Mouse (Mus musculus): ENCODE measurements around the gene Det1.
A peak's percentile ranks its signal among the peaks of the same experiment; 100 is the strongest.

The Det1 gene

DNA sequence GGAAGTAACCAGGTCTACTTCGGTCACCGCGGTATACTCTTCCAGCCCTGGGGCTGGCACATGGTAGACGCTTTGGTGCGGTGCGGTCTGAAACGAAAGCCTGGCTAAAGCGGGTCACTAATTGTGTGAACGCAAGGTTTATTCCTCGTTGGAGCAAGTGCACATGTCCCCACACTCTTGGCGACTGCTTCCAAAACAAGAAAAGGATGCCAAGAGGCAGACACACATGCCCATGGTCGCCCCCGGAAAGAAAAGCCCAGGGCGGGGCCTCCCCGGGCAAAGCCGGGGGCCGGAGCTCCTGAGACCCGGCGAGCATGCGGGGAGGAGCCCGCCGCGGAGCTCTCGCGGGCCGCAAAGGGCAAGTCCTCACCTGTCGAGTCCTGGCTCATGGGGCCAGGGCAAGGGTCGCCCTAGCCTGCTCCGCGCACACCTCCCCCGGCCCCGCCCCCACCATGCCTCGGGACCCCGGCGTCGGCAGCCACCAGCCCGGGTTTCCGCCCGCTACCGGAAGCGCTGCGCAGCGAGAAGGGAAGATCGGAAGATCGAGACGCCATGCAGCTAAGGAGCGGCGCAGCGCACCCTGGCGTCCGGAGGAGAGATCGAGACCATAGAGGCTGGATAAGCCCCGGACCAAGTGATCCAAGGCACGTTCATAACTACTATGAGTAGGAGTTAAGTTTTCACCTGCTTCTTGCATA lies at the start of gene Det1:
TSS of gene Det1 (minus strand) at position 527 of the 698 bp plus-strand sequence.
- peak; percentile 18 for DNase-seq (ENCODE audit: extremely low read depth, low read depth, low spot score)

DNA sequence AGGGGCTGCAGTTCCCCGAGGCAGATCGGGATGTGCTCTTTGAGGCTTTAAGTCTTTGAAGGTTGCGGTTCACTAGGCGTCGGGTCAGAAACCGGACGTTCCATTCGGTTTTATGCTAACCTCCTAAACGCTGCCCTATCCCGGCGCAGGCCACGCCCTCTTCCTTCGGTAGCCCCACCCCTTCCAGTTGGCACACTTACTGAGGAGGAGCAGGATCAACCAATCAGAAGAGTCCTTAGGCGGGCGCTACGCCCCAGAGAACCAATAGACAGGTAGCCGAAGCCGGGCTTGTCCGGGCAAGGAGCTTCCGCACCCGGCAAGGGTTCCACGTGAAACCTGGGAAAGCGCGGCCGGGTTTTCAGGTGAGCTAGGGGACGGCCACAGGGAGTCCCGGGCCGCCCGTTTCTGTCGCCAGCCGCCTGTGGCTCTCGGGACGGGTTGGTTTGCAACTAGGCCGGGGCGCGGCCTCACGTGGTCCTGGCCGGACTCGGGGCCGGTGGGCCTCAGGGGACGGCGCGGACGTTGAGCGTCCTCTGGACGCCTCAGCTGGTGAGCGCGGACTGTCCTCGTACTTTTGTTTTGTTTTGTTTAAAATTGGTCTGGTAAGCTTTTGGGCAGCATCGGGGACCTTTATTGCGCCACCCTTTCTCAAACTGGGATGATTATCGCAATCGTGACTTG lies 48.7 kb upstream of the Det1 start, which contains the start of gene Aen:
TSS of gene Aen (plus strand) at position 202 of the 681 bp plus-strand sequence.
- DNase-seq (ENCODE audit: extremely low read depth, low read depth, low spot score), result peak; percentile 78

DNA sequence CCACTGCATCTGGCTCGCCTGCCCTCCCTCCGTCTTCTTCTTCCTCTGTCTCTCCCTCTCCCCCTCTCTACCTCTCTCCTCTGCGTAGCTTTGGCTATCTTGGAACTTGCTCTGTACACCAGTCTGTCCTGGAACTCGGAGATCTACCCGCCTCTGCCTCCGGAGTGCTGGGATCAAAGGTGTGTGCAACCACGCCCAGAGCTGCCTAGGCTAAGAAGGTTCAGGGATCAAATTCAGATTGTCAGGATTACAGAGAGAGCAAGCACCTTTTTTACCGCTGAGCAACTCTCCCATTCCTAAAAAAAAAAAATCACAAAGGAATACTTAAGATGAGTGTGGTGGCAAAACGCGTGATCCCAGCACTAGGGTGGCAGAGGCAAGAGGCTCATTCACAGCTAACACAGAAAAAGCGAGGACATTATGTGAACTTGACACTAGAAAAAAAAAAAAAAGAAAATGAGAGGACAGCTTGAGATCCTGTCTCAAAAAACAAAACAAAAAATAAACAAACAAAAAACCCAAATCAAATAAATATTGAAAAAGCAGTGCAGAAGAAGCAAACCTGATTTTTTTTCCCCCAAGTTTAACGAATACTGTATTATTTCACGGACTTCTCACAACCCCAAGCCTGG lies 48.1 kb upstream of the Det1 start:
- no peak for DNase-seq (ENCODE audit: extremely low read depth, low read depth, low spot score)

DNA sequence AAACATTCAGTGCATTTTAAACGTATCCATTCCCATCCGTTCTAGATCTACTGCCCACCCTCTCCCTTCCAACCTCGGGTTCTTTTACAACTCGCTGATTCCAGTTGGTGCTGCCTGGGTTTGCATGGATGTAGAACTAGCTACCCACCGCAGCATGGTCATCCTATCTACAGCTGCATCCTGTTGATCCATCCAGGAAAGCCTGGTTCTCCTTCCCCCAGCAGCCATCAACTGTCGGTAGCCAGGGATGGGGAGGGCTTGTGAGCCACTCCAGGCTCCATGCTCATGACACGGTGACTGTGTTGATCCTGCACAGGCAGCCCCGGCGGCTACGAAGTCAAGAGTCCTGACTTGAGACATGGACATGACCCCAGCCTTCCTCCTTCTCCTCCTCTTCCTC lies 46.9 kb upstream of the Det1 start:
- no peak for DNase-seq (ENCODE audit: extremely low read depth, low read depth, low spot score)

DNA sequence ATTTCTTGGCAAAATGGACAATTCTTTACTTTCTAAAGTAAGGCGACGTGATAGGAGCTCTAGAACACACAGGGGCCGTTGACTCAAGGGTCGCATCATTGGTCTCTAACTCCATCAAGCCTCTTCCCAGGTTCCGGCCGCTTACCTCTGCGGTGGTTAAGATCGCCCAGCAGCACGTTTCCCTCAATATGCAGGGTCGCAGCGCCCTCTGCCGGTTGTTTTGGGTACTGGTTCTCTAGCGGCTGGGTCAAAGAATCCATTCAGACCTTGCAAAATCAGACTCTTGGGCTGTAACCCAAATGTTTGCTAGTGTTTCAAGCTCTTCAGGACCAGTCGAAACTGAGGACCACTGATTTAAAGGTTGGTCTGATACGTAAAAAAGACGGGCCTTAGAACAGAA lies 43.6 kb upstream of the Det1 start:
- DNase-seq (ENCODE audit: extremely low read depth, low read depth, low spot score), result no peak

DNA sequence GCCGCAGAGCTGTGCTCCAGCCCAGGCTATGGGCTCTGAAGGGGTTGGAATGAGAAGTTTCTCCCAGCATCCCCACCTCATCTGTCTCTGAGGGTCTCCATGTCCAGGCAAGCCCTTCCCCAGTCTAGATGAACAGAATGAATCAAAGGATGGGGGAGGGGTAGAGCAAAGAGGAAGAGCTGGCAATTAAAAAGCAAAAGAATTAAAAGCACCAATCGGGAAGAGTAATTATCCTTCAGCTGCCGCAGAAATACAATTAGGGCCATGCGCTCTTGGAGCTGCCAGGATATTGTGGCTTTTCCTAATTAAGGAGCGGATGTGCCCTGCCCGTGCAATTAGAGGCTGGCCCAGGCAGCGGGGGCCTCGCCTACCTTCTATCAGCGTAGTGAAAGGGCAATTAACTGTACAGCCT lies 40.4 kb upstream of the Det1 start:
- no peak for DNase-seq (ENCODE audit: extremely low read depth, low read depth, low spot score)

DNA sequence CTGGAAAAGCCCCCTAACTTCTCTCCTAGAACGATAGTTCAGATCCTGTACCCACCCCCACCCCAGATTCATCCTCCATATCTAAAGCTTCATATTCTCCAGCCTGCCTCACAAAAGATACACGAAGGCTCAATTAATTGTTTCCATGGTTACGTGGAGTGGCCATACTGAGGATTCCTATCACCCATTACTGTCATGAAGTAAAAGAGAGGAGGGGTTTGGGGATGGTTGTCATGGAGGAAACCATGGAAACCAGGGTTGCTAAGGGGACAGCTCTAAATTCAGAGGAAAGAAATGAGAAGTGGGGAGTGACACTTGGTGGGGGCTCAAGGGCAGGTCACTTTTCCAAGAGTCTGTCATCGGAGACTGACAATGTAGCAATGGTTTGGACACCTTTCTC lies 39.4 kb upstream of the Det1 start:
- no peak for DNase-seq (ENCODE audit: extremely low read depth, low read depth, low spot score)

DNA sequence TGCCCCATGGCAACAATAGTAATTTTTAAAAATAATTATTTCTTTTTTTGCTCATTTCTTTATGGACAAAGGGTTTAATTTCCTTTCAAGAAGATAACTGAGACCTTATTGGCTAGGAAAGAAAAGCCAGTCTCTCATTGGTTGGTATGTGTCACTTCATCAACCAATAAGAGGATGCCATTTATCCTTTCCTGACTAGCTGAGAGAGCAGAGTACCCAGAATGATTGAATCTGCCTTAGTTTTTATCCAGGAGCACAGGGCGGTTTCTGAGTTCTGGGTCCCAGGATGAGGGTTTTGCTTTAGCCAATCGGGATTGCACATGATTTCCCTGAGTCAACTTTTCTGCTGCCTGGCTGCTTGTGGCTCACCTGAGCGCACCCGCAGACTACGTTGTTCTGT lies 38.3 kb upstream of the Det1 start:
- DNase-seq (ENCODE audit: extremely low read depth, low read depth, low spot score), result no peak

DNA sequence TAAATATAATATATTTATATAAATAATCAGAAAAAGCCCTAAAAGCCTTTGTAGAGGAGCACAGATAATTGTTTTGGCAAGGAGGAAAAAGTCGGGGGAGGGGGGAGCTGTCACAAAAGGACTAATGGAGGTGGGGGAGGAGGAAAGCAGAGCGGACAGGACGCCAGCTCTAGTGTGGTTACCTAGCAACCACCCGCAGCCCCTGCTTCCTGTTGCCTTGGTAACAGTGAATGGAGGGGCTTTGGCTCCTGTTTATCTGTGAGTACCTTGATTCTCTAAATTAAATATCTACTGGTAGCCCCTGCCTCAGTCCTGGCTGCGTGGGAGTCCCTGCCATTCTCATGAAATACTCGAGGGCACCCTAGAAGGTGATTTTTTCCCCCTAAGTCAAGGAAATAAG lies 37.1 kb upstream of the Det1 start:
- DNase-seq (ENCODE audit: extremely low read depth, low read depth, low spot score), result no peak

DNA sequence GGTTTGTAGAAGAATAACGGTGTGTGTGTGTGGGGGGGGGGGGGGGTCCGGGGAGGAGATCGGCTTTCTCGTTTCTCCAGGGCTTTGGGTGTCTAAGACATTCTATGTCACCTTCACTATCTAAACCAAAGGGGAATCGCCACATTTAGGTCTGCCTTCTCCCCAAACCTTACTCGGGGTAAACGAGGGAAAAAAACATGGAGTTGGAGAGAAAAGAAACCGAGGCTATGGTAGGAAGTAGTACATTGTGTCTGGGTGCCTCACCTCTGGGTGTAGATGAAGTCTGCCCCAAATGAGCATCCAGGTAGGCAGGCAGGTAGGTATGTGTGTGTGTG lies 36.6 kb upstream of the Det1 start:
- no peak for DNase-seq (ENCODE audit: extremely low read depth, low read depth, low spot score)

DNA sequence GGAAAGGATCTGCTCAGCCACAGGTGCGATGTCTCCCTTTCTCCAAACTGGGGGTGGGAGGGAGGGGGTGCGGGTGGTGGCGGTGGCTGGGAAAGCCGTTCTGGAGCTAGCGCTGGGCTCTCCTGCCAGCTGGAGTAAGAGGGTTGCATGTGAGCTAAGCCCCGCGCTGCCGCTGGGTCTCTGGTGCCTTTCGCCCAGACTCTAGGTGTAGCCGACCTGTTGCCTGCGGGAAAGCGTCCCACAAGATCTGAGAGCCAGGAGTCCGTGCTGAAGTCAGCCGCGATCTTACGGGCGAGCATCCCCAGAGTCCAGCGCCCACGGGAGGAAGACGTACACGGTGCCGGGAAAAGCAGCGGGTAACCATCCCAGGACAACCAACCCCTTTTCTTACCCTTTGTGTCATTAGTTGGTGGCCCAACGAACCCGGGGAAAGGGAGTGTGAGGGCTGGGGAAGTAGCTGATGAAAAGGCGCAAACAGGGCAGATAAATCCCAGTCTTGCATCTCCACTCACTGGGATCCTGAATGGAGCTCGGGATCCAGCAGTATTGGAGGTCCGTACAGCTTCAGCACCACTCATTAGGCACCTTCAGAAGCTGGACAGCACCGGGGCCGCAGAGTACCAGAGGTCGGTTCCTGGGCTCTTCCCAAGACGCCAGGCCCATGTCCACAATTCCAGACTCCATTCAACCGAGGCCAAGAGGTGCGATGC lies 36.1 kb upstream of the Det1 start:
- no peak for DNase-seq (ENCODE audit: extremely low read depth, low read depth, low spot score)

DNA sequence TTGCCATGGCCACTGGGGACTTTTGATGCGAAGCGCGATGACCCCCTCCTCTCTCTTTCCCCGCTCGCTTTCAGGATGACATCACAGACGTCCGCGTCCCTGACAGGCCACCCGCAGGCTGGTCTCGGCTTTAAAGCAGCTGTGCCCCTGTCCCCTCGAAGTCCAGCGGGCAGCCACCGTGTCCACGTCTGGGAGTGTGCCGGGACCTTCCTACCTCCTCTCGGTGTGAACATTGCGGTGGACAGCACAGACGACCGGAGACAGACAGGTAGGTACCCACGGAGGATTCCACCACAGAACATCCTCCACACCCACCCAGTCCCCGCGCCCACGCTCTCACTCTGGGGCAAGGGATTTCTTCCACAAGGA lies 35.4 kb upstream of the Det1 start:
- no peak for DNase-seq (ENCODE audit: extremely low read depth, low read depth, low spot score)

DNA sequence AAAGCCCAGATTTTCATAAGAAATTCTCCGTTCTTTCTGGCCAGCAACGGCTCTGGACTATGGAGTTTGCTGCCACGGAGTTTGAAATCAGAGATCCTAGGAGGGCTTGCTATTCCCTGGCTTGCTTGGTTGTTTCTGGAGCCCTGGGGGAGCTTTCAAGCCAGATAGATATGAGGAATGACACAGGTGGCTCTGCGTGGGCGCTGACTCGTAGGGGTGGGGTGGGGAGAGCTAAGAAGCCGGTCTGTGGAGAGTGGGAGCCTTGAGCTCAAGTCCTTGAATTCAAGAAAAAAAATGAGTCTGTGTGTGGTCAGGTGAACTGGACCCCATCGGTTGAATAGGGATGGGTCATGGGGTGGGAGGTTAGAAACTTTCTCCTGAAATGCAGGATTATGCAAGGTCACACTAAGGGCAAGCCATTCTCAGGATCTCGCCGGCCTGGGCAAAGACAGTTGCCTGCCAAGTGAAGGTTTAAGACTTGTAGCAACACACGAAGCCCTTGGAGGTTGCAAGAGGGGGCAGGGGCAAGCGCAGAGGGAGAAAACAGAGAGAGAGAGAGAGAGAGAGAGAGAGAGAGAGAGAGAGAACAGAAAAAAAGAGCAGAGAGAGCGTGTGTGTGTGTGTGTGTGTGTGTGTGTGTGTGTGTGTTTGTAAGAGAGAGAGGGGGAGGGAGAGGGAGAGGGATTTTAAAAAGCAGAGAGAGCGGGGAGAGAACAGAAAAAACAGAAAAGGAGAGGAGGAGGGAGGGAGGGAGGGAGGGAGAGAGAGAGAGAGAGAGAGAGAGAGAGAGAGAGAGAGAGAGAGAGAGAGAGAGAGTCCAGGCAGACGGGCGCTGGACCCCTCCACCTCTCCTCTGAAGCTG lies 34.8 kb upstream of the Det1 start:
- no peak for DNase-seq (ENCODE audit: extremely low read depth, low read depth, low spot score)

DNA sequence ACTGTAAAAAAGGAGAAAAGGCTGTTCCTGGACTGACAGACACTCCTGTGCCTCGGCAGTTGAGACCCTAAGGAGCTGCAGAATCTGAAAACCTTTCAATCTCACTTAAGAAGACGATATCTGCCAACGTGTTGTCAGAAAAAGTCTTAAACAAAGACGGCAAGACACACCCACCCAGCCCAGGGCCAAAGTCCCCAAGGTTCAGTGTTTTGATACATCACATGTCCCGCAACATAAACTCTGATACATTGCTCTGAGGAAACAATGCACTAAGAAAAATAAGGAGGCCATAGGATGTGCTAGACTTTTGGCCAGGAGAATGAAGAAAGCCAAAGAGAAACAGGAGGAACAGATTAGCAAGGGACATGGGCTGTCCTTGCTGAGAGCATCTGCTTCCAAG lies 25.8 kb upstream of the Det1 start:
- no peak for DNase-seq (ENCODE audit: extremely low read depth, low read depth, low spot score)

DNA sequence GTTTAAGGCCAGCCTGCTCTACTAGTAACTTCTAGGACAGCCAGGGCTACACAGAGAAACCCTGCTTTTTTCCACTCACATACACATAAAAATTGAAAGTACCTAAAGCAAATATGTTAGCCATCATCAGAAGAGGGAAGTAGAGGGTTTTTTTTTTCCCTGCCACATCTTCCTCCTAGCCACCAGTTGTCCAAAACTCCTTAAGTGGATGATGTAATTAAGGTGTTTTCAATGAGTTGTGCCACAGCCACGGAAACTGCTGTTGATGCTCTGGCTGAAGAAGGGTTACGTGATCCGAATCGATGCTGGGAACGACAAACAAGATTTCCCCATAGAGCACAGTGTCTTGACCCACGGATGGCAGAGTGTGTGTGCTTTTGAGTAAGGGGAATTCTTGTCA lies 25.3 kb upstream of the Det1 start:
- DNase-seq (ENCODE audit: extremely low read depth, low read depth, low spot score), result no peak

DNA sequence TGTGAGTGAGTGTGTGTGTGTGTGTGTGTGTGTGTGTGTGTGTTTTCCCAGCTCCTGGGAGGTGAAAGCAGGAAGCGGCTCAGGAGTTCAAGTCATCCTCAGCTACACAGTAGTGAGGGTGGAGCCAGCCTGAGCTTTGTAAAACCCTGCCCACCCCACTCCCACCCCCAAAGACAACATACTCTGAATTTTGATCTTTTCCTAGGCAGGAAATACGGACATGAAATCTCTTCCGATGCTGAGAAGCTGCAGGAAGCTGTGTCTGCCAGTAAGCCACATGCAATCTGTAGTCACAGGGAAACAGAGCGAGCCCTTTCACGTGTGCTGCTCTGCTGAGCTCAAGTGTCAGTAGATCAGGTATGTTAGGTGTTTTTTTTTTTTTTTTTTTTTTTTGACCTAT lies 21.7 kb upstream of the Det1 start:
- no peak for DNase-seq (ENCODE audit: extremely low read depth, low read depth, low spot score)

DNA sequence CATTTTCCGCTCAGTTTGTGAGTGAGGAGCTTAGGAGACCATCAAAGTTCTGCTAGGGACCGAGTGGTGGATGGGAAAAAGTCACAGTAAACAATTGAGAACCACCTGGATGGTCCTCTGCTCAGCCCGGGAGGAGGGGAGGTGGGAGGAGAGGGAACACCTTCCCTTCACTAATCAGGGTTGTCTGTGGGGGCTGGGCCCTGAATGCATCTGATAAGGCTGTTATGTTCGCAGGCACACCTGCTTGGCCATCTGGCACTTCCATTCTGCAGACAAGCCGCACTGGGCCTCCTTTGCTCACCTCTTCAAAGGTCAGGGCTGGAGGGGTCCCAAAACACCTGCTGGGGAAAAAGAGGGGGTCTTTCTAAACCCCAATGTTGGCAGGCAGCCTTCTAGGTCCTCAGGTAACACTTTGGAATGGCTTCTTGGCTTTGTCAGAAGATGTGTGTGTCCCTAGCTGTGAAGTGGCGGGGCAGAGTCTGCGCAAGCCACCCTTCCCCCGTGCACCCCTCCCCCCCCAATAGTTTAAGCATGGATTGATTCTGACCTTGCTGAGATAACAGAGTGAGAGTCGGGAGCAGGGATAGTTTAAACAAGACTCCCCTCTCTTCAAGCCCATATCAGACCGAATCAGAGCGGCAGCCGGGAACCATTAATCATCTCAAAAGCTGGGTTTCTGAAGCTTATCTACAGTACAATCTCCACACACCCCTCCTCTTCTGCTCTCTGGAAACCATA lies 18.3 kb upstream of the Det1 start:
- DNase-seq (ENCODE audit: extremely low read depth, low read depth, low spot score), result no peak

DNA sequence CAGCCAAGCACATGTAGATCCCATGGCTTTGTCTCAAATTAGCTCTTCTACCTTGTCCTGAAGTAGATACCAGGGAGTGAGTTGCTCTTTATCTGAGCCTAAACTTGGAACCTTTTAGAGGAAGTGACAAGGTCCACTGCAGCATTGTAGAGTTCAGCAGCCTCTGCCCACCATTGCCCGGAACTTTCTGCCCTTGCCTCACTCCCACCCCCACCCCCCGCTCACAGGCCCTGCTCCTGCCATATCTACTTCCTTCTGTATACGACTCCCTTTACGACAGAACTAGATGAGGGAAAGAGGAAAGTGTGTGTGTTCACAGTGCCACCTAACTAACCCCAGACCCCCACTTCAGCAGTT lies 17.4 kb upstream of the Det1 start:
- DNase-seq (ENCODE audit: extremely low read depth, low read depth, low spot score), result no peak

DNA sequence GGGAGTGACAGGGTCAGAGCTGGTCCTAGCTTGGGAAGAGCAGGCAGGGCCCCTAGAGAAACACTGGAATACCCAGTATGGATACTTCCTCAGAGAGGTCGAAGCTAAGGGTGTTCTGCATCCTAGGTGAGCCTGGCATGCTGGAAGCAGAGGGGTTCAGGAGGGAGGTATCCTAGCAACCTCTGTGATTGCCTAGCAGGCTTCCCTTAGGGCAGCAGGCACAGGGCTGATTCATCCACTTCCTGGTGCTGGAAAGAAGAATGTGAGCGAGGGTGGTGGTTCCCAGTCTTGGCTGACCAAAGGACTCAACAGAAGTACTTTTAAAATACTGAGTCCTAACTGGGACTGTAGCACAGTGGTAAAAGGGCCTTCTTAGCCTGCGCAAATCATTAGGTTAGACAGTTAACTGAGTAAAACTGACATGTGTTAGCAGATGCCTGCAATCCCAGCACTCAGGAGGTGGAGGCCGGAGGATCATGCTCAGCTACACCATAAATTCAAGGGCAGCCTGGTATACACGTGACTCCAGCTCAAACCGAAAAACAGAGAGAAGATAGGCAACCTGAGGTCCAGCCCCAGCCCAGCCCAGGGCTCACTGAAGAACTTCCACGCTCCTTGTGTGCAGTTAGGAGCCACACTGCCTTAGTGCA lies 16.9 kb upstream of the Det1 start:
- DNase-seq (ENCODE audit: extremely low read depth, low read depth, low spot score), result no peak

Data from fat pad, adult 2 months (tissue).